Mouse (Mus musculus) midbrain, embryonic 15.5 days (tissue): ENCODE results near the gene Ccnjl. TPM values are rescaled to one million over a fixed set of nuclear protein-coding genes. Genes with fewer than 3 reads are reported as not detected.

Experiments used
- ATAC-seq: fragments of 200-750 bp; cut with Nextera tagmentation; replicated peaks from 2 replicates; pipeline ENCODE4 v1.8.0; 2017; ENCODE audit warnings: moderate TSS enrichment
- H3K27ac ChIP-seq: fragments of 300-500 bp; sonication (generic); 2 replicates; pipeline ENCODE4 v1.5.1; 2015; ENCODE audit warnings: mild to moderate bottlenecking, inconsistent platforms
- H3K27me3 ChIP-seq: fragments of 300-500 bp; sonication (generic); replicated peaks from 2 replicates; pipeline ENCODE4 v1.6.1; 2015; ENCODE audit warnings: inconsistent platforms
- H3K36me3 ChIP-seq: fragments of 300-500 bp; sonication (generic); replicated peaks from 2 replicates; pipeline ENCODE4 v1.6.1; 2015; ENCODE audit warnings: inconsistent platforms
- H3K4me1 ChIP-seq: fragments of 300-500 bp; sonication (generic); 2 replicates; pipeline ENCODE4 v1.6.1; 2015; ENCODE audit warnings: inconsistent platforms
- H3K4me2 ChIP-seq: fragments of 300-500 bp; sonication (generic); 2 replicates; pipeline ENCODE4 v1.6.1; 2015; ENCODE audit warnings: inconsistent platforms, mild to moderate bottlenecking, moderate library complexity
- H3K4me3 ChIP-seq: fragments of 300-500 bp; sonication (generic); 2 replicates; pipeline ENCODE4 v1.5.1; 2015; ENCODE audit warnings: mild to moderate bottlenecking, inconsistent platforms
- H3K9ac ChIP-seq: fragments of 300-500 bp; sonication (generic); 2 replicates; pipeline ENCODE4 v1.6.1; 2015; ENCODE audit warnings: mild to moderate bottlenecking, inconsistent platforms
- H3K9me3 ChIP-seq: fragments of 300-500 bp; sonication (generic); 2 replicates; pipeline ENCODE4 v1.6.1; 2016; ENCODE audit warnings: inconsistent platforms
- WGBS: fragments of 180-500 bp; shearing (Covaris S2); methylation state at CpG from one replicate; pipeline ENCODE4 v1.1.7; 2015; ENCODE audit warnings: mixed read lengths; 5-methylcytosine and 5-hydroxymethylcytosine counted together
- polyA plus RNA-seq: library from polyadenylated mRNA; unstranded; fragments of >200 nt; fragmentation: Nextera tagmentation; extraction: Ambion mirVana; gene quantifications from 2 replicates; pipeline ENCODE4 v1.2.1, GENCODE M21; 2015

Ccnjl gene
- polyA plus RNA-seq, 1 experiment from 2014 or later, result 13.7 TPM

GRCm38 (mm10) chr11:43585211-43586005 lies 56.8 kb downstream of the Ccnjl start:
- Histone ChIP-seq H3K27ac (no peak overlapping the region), H3K9ac (no peak overlapping the region), H3K4me3 (no peak overlapping the region), H3K27me3 (no peaks in the 10 kb centered on the region), H3K4me2 (no peak overlapping the region), H3K9me3 (no peaks in the 10 kb centered on the region), H3K36me3 (peaks cover 4% of the 10 kb centered on the region), H3K4me1 (no peaks in the 10 kb centered on the region)
- ATAC-seq, result no peak
- 86% methylated on average over 22 of the region's 22 CpGs for WGBS

GRCm38 (mm10) chr11:43586324-43587090 lies 57.9 kb downstream of the Ccnjl start, which contains the start of gene 4933415A04Rik:
Gene 4933415A04Rik, plus strand, starts transcription at chr11:43587040.
- WGBS, result 66% methylated on average over 7 of the region's 7 CpGs
- ATAC-seq, result no peak
- Histone ChIP-seq H3K4me2 (no peak within 1 kb of the TSS), H3K27me3 (no peaks in the 10 kb centered on the region), H3K9ac (no peak within 1 kb of the TSS), H3K4me1 (no peaks in the 10 kb centered on the region), H3K27ac (no peak within 1 kb of the TSS), H3K9me3 (no peaks in the 10 kb centered on the region), H3K36me3 (peaks cover 4% of the 10 kb centered on the region), H3K4me3 (no peak within 1 kb of the TSS)

GRCm38 (mm10) chr11:43589530-43590072 lies 61.0 kb downstream of the Ccnjl start:
- Histone ChIP-seq H3K27ac (no peak overlapping the region), H3K9ac (no peak overlapping the region), H3K4me2 (no peak overlapping the region), H3K4me1 (no peaks in the 10 kb centered on the region), H3K27me3 (no peaks in the 10 kb centered on the region), H3K4me3 (no peak overlapping the region), H3K9me3 (no peaks in the 10 kb centered on the region), H3K36me3 (peaks cover 4% of the 10 kb centered on the region; the same call in 1 of the 2 replicates)
- 0 out of 2 replicates have a peak, but pooled peaks have one; percentile 14 for ATAC-seq
- WGBS, result 64% methylated on average over 6 of the region's 6 CpGs

GRCm38 (mm10) chr11:43601440-43601839 lies 72.9 kb downstream of the Ccnjl start, which contains the start of gene Fabp6:
Gene Fabp6, minus strand, starts transcription at chr11:43601540.
- no peaks in the 10 kb centered on the region for H3K27me3 ChIP-seq
- H3K4me1 ChIP-seq, result no peaks in the 10 kb centered on the region
- H3K27ac ChIP-seq, result no peak within 1 kb of the TSS
- no peaks in the 10 kb centered on the region for H3K9me3 ChIP-seq
- no peak within 1 kb of the TSS for H3K4me3 ChIP-seq
- WGBS, result 90% methylated on average over 5 of the region's 5 CpGs
- ATAC-seq, result no peak
- H3K4me2 ChIP-seq, result no peak within 1 kb of the TSS
- no peaks in the 10 kb centered on the region for H3K36me3 ChIP-seq
- no peak within 1 kb of the TSS for H3K9ac ChIP-seq

GRCm38 (mm10) chr11:43604207-43604606 lies 75.6 kb downstream of the Ccnjl start:
- H3K4me1 ChIP-seq, result no peaks in the 10 kb centered on the region
- no peaks in the 10 kb centered on the region for H3K36me3 ChIP-seq
- H3K27me3 ChIP-seq, result no peaks in the 10 kb centered on the region
- no peak for ATAC-seq
- 88% methylated on average over 2 of the region's 2 CpGs for WGBS
- H3K4me2 ChIP-seq, result no peak overlapping the region
- no peak overlapping the region for H3K9ac ChIP-seq
- no peak overlapping the region for H3K4me3 ChIP-seq
- H3K9me3 ChIP-seq, result no peaks in the 10 kb centered on the region
- no peak overlapping the region for H3K27ac ChIP-seq

- Histone ChIP-seq H3K9ac (no peak overlapping the region), H3K9me3 (no peaks in the 10 kb centered on the region)
- 95% methylated on average over 6 of the region's 6 CpGs for WGBS
Observed at GRCm38 (mm10) chr11:43604891-43605290, 76.3 kb downstream of the Ccnjl start.

GRCm38 (mm10) chr11:43605859-43606258 lies 77.3 kb downstream of the Ccnjl start:
- WGBS, result 87% methylated on average over 6 of the region's 6 CpGs
- H3K9me3 ChIP-seq, result no peaks in the 10 kb centered on the region
- no peak overlapping the region for H3K4me2 ChIP-seq
- no peak overlapping the region for H3K9ac ChIP-seq
- H3K27ac ChIP-seq, result no peak overlapping the region
- H3K4me3 ChIP-seq, result no peak overlapping the region
- ATAC-seq, result no peak
- H3K4me1 ChIP-seq, result no peaks in the 10 kb centered on the region
- no peaks in the 10 kb centered on the region for H3K36me3 ChIP-seq
- H3K27me3 ChIP-seq, result no peaks in the 10 kb centered on the region

More at GRCm38 (mm10) chr11:43604891-43605290, 76.3 kb downstream of the Ccnjl start:
- Histone ChIP-seq H3K36me3 (no peaks in the 10 kb centered on the region), H3K27me3 (no peaks in the 10 kb centered on the region), H3K4me2 (no peak overlapping the region), H3K4me3 (no peak overlapping the region), H3K4me1 (no peaks in the 10 kb centered on the region), H3K27ac (no peak overlapping the region)
- ATAC-seq, result no peak

GRCm38 (mm10) chr11:43608440-43608839 lies 79.9 kb downstream of the Ccnjl start:
- WGBS, result 42% methylated on average over 3 of the region's 3 CpGs
- no peak overlapping the region for H3K4me3 ChIP-seq
- no peak overlapping the region for H3K9ac ChIP-seq
- no peaks in the 10 kb centered on the region for H3K27me3 ChIP-seq
- H3K9me3 ChIP-seq, result no peaks in the 10 kb centered on the region
- no peak for ATAC-seq
- H3K4me1 ChIP-seq, result peaks cover 5% of the 10 kb centered on the region; the same call in 1 of the 2 replicates
- peak overlapping the region; percentile 45; the same call in 1 of the 2 replicates for H3K27ac ChIP-seq
- no peaks in the 10 kb centered on the region for H3K36me3 ChIP-seq
- no peak overlapping the region for H3K4me2 ChIP-seq

- Histone ChIP-seq H3K4me2 (no peak overlapping the region), H3K4me3 (no peak overlapping the region), H3K9ac (no peak overlapping the region), H3K27me3 (no peaks in the 10 kb centered on the region), H3K4me1 (peaks cover 5% of the 10 kb centered on the region; the same call in 1 of the 2 replicates), H3K9me3 (no peaks in the 10 kb centered on the region), H3K36me3 (no peaks in the 10 kb centered on the region), H3K27ac (no peak overlapping the region)
- WGBS, result 78% methylated on average over 10 of the region's 10 CpGs
- no peak for ATAC-seq
Observed at GRCm38 (mm10) chr11:43610006-43610661, 81.5 kb downstream of the Ccnjl start.

- Histone ChIP-seq H3K9ac (no peak overlapping the region), H3K4me2 (no peak overlapping the region), H3K9me3 (no peaks in the 10 kb centered on the region), H3K36me3 (no peaks in the 10 kb centered on the region), H3K27me3 (no peaks in the 10 kb centered on the region), H3K4me3 (no peak overlapping the region), H3K27ac (no peak overlapping the region), H3K4me1 (peaks cover 5% of the 10 kb centered on the region; the same call in 1 of the 2 replicates)
- no peak for ATAC-seq
- 86% methylated on average over 5 of the region's 5 CpGs for WGBS
Observed at GRCm38 (mm10) chr11:43610662-43611033, 82.1 kb downstream of the Ccnjl start.

GRCm38 (mm10) chr11:43612834-43613488 lies 84.4 kb downstream of the Ccnjl start:
- Histone ChIP-seq H3K4me1 (peaks cover 10% of the 10 kb centered on the region), H3K4me2 (no peak overlapping the region), H3K4me3 (no peak overlapping the region), H3K36me3 (no peaks in the 10 kb centered on the region), H3K9ac (no peak overlapping the region), H3K27me3 (no peaks in the 10 kb centered on the region), H3K27ac (peak overlapping the region; percentile 63), H3K9me3 (no peaks in the 10 kb centered on the region)
- WGBS, result 22% methylated on average over 12 of the region's 12 CpGs
- peak; percentile 78 for ATAC-seq
